Mouse (Mus musculus) layer of hippocampus, adult 2 months (tissue): ENCODE measurements around the gene Sec11a. TPM values are rescaled to one million over a fixed set of nuclear protein-coding genes. Genes with fewer than 3 reads are reported as not detected.
A peak's percentile ranks its signal among the peaks of the same experiment; 100 is the strongest.

Source experiments
- DNase-seq, 2 experiments: peaks; one replicate each; pipeline ENCODE4 v3.0.0; 2022; ENCODE audit warnings: low spot score in 2 of 2
- H3K27ac ChIP-seq: fragments of 200-600 bp; 2 replicates; pipeline ENCODE4 v1.8.1; 2022
- H3K4me3 ChIP-seq: fragments of 200-600 bp; 2 replicates; pipeline ENCODE4 v1.8.1; 2022; ENCODE audit warnings: mild to moderate bottlenecking
- CTCF ChIP-seq: fragments of 200-600 bp; conservative IDR thresholded peaks from 2 replicates; pipeline ENCODE4 v1.8.1; 2022; ENCODE audit warnings: antibody characterized with exemption, mild to moderate bottlenecking, moderate library complexity
- long read RNA-seq, 2 experiments: library from polyadenylated mRNA; stranded (forward); transcript quantifications; one replicate each; pipeline ENCODE4 v2.0.0; 2021; ENCODE audit warnings: borderline mapping rate in 2 of 2
- total RNA-seq, 2 experiments: library from RNA; stranded (reverse); gene quantifications; 2 replicates each; pipeline ENCODE4 v1.2.3; 2021

Sec11a gene
- 10 to 100 TPM; 54.2 to 56.2 TPM for total RNA-seq
- long read RNA-seq, experiment 1, transcript Sec11a-201 (6 exons, 1,345 nt) = major isoform, 14 of 17 reads
- long read RNA-seq, experiment 1, partial matches to known transcripts = 1 of 17 reads
- long read RNA-seq, experiment 1, other reads (novel, unspliced or antisense) = 1 of 17 reads
- long read RNA-seq, experiment 2, transcript Sec11a-201 (6 exons, 1,345 nt) = major isoform, 28 of 42 reads
- long read RNA-seq, experiment 2, partial matches to known transcripts = 1 of 42 reads
- long read RNA-seq, experiment 2, other reads (novel, unspliced or antisense) = 8 of 42 reads

DNA sequence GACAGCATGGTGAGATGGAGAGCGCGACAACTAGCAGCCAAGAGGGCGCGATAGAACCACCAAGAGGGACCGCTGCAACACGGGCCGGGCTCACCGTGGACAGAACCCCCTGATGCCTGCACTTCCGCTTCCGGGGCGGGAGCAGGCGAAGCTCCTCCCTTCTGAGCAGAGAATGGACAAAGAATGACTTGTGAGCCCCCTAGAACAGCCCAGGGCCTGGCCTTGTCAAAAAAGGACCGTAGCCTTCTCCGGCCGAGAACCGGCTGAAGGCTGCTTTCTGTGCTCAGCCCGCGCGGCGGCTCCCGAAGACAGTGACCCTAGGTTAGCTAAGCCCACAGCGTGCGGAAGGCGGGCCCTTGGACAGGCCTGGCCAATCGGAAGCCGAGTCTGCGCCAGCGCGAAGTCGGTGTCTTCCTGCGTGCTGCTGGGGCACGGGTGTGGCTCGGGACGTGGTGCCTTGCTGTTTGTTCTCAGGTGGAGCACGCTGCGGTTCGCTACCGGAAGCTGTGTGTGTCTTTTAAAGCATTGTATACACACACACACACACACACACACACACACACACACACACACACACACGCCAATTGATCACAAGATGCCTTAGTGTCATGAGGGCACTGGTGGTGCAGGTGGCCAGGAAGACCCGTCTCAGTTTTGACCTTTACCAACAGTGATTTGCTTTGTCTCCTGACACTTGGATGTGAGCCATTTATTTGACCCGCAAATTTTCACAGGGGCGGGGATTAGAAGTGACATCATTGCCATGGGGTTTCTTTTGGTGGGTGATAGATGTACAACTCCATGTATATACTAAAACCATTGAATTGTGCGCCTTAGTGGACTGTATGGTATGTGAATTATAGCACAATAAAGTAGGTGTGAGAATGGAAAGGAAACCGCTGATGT is at the start of gene Sec11a:
Gene Sec11a (minus strand): TSS at position 336 of the 906 bp plus-strand sequence.
- H3K4me3 ChIP-seq = peak within 1 kb of the TSS; percentile 83
- peak; percentile 89 to 93 for DNase-seq
- peak; percentile 25 for TF ChIP-seq CTCF
- peak within 1 kb of the TSS; percentile 100 for H3K27ac ChIP-seq

DNA sequence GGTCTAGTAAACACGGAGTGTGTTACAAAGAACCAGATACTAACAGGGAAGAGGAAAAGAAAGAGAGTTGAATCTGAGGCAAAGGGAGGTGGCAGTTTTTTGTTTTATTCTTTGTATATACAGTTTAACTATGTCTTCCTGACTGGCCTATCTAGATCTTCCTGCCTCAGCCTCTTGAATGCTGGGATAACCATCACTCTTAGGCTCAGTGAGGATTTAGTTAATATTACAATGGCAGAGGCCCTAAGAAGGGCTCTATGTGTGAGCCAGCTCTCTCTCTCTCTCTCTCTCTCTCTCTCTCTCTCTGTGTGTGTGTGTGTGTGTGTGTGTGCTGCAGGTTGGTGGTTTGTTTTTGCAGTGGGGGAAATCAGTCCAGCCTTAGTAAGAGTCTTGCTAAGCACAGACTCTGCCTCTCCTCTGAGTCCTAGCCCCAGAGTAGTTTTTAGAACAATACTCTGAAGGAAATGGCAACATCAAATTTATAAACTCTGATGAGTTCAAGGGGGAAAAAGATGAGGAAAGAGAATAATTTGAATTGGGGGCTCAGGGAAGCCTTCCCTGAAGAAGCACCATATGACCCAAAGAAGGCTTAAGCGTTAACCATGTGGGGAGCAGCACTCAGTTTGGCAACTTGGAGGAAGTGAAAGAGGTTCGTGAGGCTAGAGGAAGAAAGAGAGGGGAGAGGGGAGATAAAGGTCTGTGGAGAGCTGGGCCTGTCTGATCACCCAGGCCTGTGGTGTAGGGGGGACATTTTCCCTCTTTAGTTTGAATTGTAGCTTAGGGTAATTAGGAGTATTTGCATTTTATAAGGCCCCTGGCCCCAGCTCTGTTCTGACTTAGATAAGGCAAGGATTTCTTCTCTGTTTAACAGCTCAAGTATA is 47.9 kb upstream of the Sec11a start:
- DNase-seq = no peak
- no peak for TF ChIP-seq CTCF
- no peak overlapping the region; the same call in 1 of the 2 replicates for H3K4me3 ChIP-seq
- H3K27ac ChIP-seq = no peak overlapping the region; the same call in 1 of the 2 replicates

GRCm38 (mm10) chr7:80994663-80995005 is 47.1 kb upstream of the Sec11a start:
- H3K27ac ChIP-seq = peak overlapping the region; percentile 96
- H3K4me3 ChIP-seq = peak overlapping the region; percentile 63
- no peak for TF ChIP-seq CTCF
- DNase-seq = no peak

DNA sequence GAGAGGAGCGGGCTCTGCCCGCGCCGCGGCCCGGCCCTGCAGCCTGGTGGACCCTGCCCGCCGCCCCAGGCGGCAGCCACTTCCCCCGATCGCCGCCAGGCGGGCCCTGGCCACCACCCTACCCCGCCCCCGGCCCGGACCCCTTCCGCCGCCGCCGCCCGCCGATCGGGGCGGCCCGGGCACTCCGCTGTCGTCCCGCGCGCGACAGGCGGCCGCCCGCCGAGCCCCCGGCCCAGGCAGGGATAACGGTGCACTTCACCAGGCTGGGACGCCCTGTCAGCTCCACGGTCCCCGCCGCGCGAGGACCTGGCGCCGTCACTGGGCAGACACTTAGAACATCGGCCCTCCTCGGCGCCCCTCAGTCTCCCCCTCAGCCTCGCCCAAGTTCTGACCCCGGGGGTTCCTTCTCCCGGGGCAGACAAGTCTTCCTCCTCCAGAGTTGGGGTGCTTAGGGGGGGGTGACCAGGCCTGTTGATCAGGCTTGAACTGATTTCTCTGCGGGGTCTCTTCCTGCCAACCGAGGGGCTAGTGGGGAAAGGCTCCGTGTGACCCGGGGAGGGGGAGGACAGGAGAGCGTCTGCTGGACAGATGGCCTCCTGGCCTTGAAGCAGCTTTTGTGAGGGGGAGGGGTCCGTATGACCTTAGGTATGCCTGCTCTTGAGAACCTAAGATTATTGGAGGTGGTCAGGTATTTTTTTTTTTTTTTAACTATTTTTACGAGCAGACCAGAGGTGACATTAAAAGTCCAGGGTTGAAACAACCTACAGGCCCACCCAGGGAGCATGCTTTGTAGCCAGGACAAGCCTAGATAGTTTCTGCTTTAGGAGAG is 46.5 kb upstream of the Sec11a start:
- peak overlapping the region; percentile 63 for H3K4me3 ChIP-seq
- peak overlapping the region; percentile 96 for H3K27ac ChIP-seq
- no peak for DNase-seq
- TF ChIP-seq CTCF = peak; percentile 65

DNA sequence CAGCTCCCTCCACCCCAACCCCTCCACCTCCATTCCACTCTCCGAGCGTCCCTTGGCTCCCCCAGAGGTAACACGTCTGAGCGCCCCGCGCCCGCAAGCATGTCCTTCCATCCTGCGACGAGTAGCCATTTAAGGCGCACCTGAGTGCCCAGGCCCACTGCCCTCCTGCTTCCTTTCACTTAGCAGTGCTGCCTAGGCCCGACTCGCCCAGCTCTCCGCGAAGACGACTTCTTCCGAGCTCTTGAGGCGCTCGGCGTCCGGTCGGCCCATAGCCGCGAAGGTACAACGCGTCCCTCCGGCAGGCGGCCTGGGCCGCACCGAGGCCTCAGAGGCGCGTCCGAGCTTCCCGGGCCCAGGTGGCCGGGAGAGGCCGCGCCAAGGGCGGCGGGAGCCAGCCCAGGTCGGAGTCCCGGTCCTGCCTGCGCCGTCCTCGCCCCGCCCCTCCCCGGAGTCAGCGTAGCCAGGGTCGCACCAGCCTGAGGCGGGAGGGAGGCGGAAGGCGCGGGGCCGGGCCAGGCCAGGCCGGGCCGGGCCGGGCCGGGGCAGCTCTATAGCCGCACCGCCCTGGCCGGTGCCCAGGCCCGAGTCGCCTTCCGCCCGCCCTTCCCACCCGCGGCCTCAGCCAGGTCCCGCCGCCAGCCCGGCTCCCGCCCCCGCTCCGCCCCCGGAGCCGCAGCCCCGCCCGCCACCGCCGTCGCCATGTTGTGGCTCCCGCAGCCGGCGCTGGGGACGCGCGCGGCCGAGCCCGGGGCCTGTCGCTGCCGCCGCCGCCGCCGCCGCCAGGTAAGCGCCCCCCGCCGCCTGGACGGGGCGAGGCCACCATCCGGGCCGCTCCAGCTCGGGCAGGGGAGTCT is 45.6 kb upstream of the Sec11a start, which contains the start of gene Zfp592:
Gene Zfp592 (plus strand): TSS at position 702 of the 854 bp plus-strand sequence.
- TF ChIP-seq CTCF = peak; percentile 36
- DNase-seq = peak; percentile 46 to 62
- Histone ChIP-seq H3K4me3 (peak within 1 kb of the TSS; percentile 95), H3K27ac (peak within 1 kb of the TSS; percentile 96)

DNA sequence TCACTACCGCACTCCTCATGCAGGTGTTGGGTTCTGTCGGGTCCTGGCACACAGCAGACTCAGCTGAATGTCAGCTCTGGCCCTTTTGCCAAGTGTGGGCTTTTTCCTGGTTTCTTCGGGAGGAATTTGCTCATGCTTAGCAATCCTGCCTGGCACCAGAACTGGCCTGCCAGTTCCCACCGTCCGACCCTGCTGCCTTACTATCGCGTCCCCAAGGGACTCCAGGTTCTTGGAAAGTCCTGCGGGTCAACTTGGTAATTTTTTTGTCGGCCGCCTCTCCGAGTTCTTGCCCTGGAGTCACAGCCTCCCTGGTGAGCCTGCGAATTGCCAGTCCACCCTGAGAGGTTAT is 45.0 kb upstream of the Sec11a start:
- Histone ChIP-seq H3K27ac (peak overlapping the region; percentile 96), H3K4me3 (peak overlapping the region; percentile 95)
- DNase-seq = no peak
- TF ChIP-seq CTCF = no peak

DNA sequence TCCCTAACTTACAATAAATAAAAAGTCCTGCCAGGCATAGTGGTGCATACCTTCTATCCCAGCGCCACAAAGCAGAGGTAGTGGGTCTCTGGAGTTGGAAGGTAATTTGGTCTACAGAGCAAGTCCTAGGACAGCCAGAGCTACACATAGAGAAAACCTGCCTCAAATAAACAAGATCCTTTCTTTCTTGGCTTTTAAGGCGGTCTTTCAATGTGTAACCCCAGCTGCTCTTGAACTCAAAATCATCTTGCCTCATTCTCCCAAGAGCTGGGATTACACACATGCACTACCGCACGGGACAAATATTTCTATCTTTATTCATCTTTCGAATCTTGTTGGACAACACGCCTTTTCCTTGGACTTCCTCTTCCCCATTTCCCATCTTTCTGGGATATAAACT is 44.5 kb upstream of the Sec11a start:
- H3K4me3 ChIP-seq = peak overlapping the region; percentile 95
- TF ChIP-seq CTCF = no peak
- H3K27ac ChIP-seq = peak overlapping the region; percentile 96; the same call in 1 of the 2 replicates
- no peak for DNase-seq

DNA sequence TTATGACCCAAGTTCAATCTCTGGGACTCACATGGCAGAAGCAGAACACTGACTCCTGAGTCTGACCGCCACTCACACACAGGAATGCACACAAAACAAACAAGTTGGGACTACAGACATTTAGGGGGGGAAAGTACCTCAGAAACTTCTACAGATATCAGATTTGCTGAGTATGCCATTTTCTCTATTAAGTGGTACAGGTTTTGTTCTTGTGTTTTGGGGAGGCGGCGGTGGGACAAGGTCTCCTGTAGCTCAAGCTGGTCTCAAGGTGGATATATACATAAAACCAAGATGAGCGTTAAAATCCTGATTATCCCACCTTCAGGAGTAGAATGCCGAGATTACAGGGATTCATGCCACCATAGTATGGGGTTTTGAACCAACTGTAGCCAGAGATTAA is 44.0 kb upstream of the Sec11a start:
- DNase-seq = no peak
- no peak overlapping the region for H3K27ac ChIP-seq
- no peak overlapping the region; the same call in 1 of the 2 replicates for H3K4me3 ChIP-seq
- no peak for TF ChIP-seq CTCF

GRCm38 (mm10) chr7:80990276-80990675 is 42.7 kb upstream of the Sec11a start:
- Histone ChIP-seq H3K4me3 (no peak overlapping the region), H3K27ac (no peak overlapping the region)
- no peak for TF ChIP-seq CTCF
- DNase-seq = no peak

- TF ChIP-seq CTCF = no peak
- DNase-seq = no peak
- H3K4me3 ChIP-seq = no peak overlapping the region
- no peak overlapping the region for H3K27ac ChIP-seq
These were observed 40.4 kb upstream of the Sec11a start for GRCm38 (mm10) chr7:80987805-80988625.
